Mouse (Mus musculus) ES-Bruce4 (cell line): ENCODE data around the gene Ttyh1. TPM values are rescaled to one million over a fixed set of nuclear protein-coding genes. Genes with fewer than 3 reads are reported as not detected.

Experiments used
- H3K27ac ChIP-seq: 2 replicates; pipeline ENCODE4 v1.5.1; 2012; ENCODE audit warnings: low read length, inconsistent platforms; ENCODE audit not compliant: insufficient read depth
- H3K27me3 ChIP-seq: 2 replicates; pipeline ENCODE4 v1.6.1; 2012; ENCODE audit warnings: mild to moderate bottlenecking, low read length, inconsistent platforms; ENCODE audit not compliant: control insufficient read depth, poor library complexity, insufficient read depth, severe bottlenecking
- H3K36me3 ChIP-seq: 2 replicates; pipeline ENCODE4 v1.6.1; 2012; ENCODE audit warnings: inconsistent platforms, mild to moderate bottlenecking, low read length, moderate library complexity; ENCODE audit not compliant: control insufficient read depth, poor library complexity, insufficient read depth, severe bottlenecking
- H3K4me1 ChIP-seq: one replicate; pipeline ENCODE4 v1.8.1; 2011; ENCODE audit warnings: low read length; ENCODE audit not compliant: control insufficient read depth, insufficient read depth
- H3K4me3 ChIP-seq: 2 replicates; pipeline ENCODE4 v1.5.1; 2011; ENCODE audit warnings: low read depth, mild to moderate bottlenecking, low read length
- H3K9ac ChIP-seq: 2 replicates; pipeline ENCODE4 v1.6.1; 2012; ENCODE audit warnings: low read depth, mild to moderate bottlenecking, inconsistent platforms; ENCODE audit not compliant: poor library complexity, severe bottlenecking
- H3K9me3 ChIP-seq: replicated peaks from 2 replicates; pipeline ENCODE4 v1.6.1; 2012; ENCODE audit warnings: mild to moderate bottlenecking, low read length, inconsistent platforms; ENCODE audit not compliant: control insufficient read depth, poor library complexity, insufficient read depth, severe bottlenecking
- CTCF ChIP-seq: IDR thresholded peaks from one replicate; pipeline ENCODE4 v1.8.1; 2011; ENCODE audit warnings: low read depth, low read length
- EP300 ChIP-seq: IDR thresholded peaks from 2 replicates; pipeline ENCODE4 v1.6.1; 2011; ENCODE audit warnings: low read depth, low read length; ENCODE audit not compliant: insufficient read depth
- POLR2A ChIP-seq: IDR thresholded peaks from one replicate; pipeline ENCODE4 v1.8.1; 2011; ENCODE audit warnings: low read length; ENCODE audit not compliant: insufficient read depth
- polyA plus RNA-seq: library from polyadenylated mRNA; stranded (reverse); fragments of >200 nt; gene quantifications from 2 replicates; pipeline ENCODE4 v1.2.4, GENCODE M21; 2011; ENCODE audit warnings: low read depth; ENCODE audit not compliant: missing spikeins, insufficient read depth, insufficient read length

Ttyh1 gene
- polyA plus RNA-seq, 1 experiment, result 22.1 TPM

GRCm38 (mm10) chr7:4091170-4091569 lies 28.0 kb upstream of the Ttyh1 start:
- no peaks in the 10 kb centered on the region for H3K9me3 ChIP-seq
- H3K27me3 ChIP-seq, result no peaks in the 10 kb centered on the region
- no peaks in the 10 kb centered on the region for H3K36me3 ChIP-seq
- H3K9ac ChIP-seq, result no peak overlapping the region
- TF ChIP-seq CTCF, result no peak
- no peak for TF ChIP-seq POLR2A
- no peak for TF ChIP-seq EP300
- no peaks in the 10 kb centered on the region for H3K4me1 ChIP-seq
- no peak overlapping the region for H3K4me3 ChIP-seq
- H3K27ac ChIP-seq, result no peak overlapping the region

GRCm38 (mm10) chr7:4098301-4098700 lies 20.9 kb upstream of the Ttyh1 start:
- TF ChIP-seq EP300 (no peak), CTCF (no peak), POLR2A (no peak)
- Histone ChIP-seq H3K4me1 (no peaks in the 10 kb centered on the region), H3K4me3 (no peak overlapping the region), H3K27me3 (no peaks in the 10 kb centered on the region), H3K9ac (no peak overlapping the region), H3K27ac (no peak overlapping the region), H3K36me3 (no peaks in the 10 kb centered on the region), H3K9me3 (no peaks in the 10 kb centered on the region)

- H3K36me3 ChIP-seq, result no peaks in the 10 kb centered on the region
- H3K9ac ChIP-seq, result no peak overlapping the region
- TF ChIP-seq EP300, result no peak
- TF ChIP-seq POLR2A, result no peak
- TF ChIP-seq CTCF, result no peak
- no peaks in the 10 kb centered on the region for H3K27me3 ChIP-seq
- no peak overlapping the region for H3K27ac ChIP-seq
- no peak overlapping the region for H3K4me3 ChIP-seq
- no peaks in the 10 kb centered on the region for H3K4me1 ChIP-seq
- H3K9me3 ChIP-seq, result no peaks in the 10 kb centered on the region
Measured at GRCm38 (mm10) chr7:4098832-4099231, 20.4 kb upstream of the Ttyh1 start.

GRCm38 (mm10) chr7:4101144-4101543 lies 18.1 kb upstream of the Ttyh1 start:
- H3K36me3 ChIP-seq, result no peaks in the 10 kb centered on the region
- no peaks in the 10 kb centered on the region for H3K4me1 ChIP-seq
- H3K4me3 ChIP-seq, result no peak overlapping the region
- H3K27me3 ChIP-seq, result no peaks in the 10 kb centered on the region
- H3K9me3 ChIP-seq, result no peaks in the 10 kb centered on the region
- no peak overlapping the region for H3K9ac ChIP-seq
- TF ChIP-seq EP300 (no peak), CTCF (no peak), POLR2A (no peak)
- H3K27ac ChIP-seq, result no peak overlapping the region

- Histone ChIP-seq H3K27ac (no peak overlapping the region), H3K36me3 (no peaks in the 10 kb centered on the region), H3K27me3 (no peaks in the 10 kb centered on the region), H3K9ac (no peak overlapping the region), H3K4me3 (no peak overlapping the region), H3K4me1 (no peaks in the 10 kb centered on the region), H3K9me3 (no peaks in the 10 kb centered on the region)
- TF ChIP-seq EP300, result no peak
- TF ChIP-seq POLR2A, result no peak
- TF ChIP-seq CTCF, result no peak
Measured at GRCm38 (mm10) chr7:4103411-4103810, 15.8 kb upstream of the Ttyh1 start.

GRCm38 (mm10) chr7:4111766-4112165 lies 7.4 kb upstream of the Ttyh1 start:
- no peaks in the 10 kb centered on the region for H3K36me3 ChIP-seq
- H3K4me3 ChIP-seq, result no peak overlapping the region
- H3K27me3 ChIP-seq, result no peaks in the 10 kb centered on the region
- no peaks in the 10 kb centered on the region for H3K4me1 ChIP-seq
- H3K9ac ChIP-seq, result no peak overlapping the region
- no peaks in the 10 kb centered on the region for H3K9me3 ChIP-seq
- no peak overlapping the region for H3K27ac ChIP-seq
- no peak for TF ChIP-seq POLR2A
- no peak for TF ChIP-seq EP300
- TF ChIP-seq CTCF, result no peak
